Mouse (Mus musculus): Measurements from ENCODE around the gene Slc35b1.

Gene Slc35b1

DNA sequence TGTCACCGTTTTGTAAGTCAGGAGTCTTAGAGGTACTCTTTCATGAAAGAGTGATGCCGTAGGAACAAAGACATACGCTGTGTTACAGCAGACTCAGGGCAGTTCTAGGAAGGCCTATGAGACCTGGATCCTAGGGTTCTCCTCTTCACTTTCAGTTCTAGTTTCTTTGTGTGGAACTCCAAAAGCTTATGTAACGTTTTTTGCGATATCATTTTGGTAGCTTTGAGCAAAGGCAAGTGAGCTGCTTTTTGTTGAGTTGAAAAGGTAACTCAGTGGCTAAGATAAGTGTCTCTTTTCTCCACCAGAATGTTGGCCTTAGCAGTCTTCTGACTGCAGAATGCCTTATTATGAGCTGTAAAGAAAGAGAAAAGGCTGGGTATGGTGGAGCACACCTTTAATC lies 32.8 kb downstream of the Slc35b1 start:
- no peak for DNase-seq (ENCODE audit: extremely low spot score, low read depth, low spot score)

- no peak for DNase-seq (ENCODE audit: extremely low spot score, low read depth, low spot score)
Measured at GRCm38 (mm10) chr11:95420880-95421435, 36.5 kb downstream of the Slc35b1 start.

- DNase-seq (ENCODE audit: extremely low spot score, low read depth, low spot score) = no peak
Measured at GRCm38 (mm10) chr11:95423505-95423904, 39.0 kb downstream of the Slc35b1 start.

GRCm38 (mm10) chr11:95431344-95431743 lies 46.9 kb downstream of the Slc35b1 start:
- no peak for DNase-seq (ENCODE audit: extremely low spot score, low read depth, low spot score)

DNA sequence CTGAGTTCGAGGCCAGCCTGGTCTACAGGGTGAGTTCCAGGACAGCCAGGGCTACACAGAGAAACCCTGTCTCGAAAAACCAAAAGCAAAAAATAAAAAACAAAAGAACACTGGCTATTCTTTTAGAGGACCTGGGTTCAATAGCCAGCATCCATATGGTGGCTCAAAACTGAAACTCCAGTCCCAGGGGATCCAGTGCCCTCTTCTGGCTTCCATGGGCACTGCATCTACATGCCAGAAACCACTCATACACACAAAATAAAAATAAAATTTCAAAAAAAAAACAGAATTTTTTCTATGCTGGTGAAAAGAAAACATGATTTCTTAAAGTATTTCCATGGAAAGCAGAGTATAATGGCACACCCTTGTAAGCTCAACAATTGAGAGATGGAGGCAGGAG lies 47.7 kb downstream of the Slc35b1 start:
- no peak for DNase-seq (ENCODE audit: extremely low spot score, low read depth, low spot score)
